Mouse (Mus musculus): ENCODE measurements around the gene Sox6.

The Sox6 gene

GRCm38 (mm10) chr7:115984076-115984475, 54.5 kb downstream of the Sox6 start:
- no peak for DNase-seq

DNA sequence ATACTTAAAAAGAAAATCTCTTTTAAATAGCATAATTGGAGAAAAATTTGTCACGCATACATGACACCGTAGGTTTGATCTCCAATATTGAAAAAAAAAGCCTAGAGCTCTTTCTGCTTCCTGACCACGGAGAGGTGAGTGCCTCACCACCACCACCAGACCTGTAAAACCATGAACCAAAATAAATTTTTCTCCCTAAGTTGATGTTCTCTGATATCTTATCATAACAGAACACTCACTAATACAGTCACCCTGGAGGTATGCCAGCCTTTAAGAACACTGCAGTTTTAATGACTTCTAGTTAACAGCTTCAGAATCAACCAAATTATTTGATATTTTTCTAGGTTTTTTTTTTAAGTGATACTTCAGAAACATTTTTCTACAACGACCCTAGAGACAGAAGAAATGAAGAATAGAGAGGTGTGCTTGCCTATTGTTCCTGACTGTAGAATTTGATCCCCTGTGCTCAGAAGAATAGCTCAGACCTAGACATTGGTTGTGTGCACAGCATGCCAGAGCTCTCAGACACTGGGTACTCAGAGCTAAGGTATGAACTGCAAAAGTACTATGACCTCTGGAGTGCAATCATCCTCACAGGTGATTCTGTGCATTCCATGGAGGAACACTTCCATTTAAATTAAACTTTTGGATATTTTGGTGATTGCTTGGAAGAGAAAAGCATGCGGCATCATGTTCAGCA, 58.6 kb downstream of the Sox6 start:
- DNase-seq, result no peak

GRCm38 (mm10) chr7:115974518-115974917, 64.1 kb downstream of the Sox6 start:
- DNase-seq, result no peak

GRCm38 (mm10) chr7:115967186-115967585, 71.4 kb downstream of the Sox6 start:
- no peak for DNase-seq

GRCm38 (mm10) chr7:115966181-115966580, 72.4 kb downstream of the Sox6 start:
- peak in 1 of 2 experiments; percentile 3 for DNase-seq

DNA sequence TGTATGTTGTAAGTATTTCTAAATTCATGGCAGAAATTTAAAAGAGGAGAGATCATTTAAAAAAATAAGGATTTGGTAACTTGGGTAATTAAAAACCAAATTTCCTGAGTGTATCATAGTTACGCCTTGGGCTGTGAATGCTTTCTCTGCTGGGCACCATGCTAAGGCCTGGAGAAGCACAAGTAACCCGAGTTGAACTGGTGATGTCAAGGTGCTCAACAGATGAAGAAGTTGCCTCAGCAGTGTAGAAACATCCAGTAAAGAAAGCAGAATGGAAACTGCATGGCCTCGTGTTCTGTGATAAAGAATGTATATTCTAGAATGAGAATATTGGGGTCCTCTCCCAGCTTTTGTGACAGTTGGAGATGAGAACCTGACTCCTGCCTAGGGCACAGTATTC, 85.5 kb downstream of the Sox6 start:
- DNase-seq, result no peak

- DNase-seq, result no peak
These were observed 86.4 kb downstream of the Sox6 start for GRCm38 (mm10) chr7:115952235-115952634.

DNA sequence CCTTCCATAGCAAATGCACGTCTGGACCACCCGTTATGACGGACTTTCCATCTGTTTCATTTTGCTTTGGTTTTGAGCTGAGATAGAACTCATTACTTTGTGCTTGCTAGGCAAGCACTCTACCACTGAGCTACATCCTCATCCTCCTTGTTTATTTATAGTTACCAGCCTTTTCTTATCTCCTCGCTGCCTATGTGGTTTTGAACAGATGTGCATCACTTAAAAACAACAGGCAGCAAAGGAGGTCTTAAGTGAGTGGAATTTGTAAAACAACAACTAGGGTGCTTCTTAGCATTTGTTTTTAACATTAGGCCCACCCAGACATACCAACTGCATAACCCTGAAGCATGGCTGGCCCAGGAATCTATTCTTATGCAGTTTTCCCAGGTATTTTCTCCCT, 86.9 kb downstream of the Sox6 start:
- no peak for DNase-seq

DNA sequence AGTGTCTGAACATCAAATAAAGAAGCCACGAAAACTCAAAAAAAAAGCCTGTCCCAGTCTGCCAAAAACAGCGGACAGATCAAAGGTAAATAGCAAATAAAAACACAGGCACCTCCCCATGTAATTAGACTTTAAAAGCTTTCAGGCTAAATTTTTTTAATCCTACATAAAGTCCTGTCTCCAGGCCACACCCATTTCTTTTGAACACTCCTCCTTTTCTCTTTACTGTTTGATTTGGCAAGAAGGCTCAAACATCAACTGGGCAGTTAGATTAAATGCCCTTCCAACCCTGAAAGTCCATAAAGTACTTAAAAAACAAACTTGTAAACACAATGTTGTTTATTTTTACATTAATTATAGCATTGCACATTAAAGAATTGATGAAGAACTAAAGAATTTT, 90.7 kb downstream of the Sox6 start:
- DNase-seq, result no peak

GRCm38 (mm10) chr7:115946559-115946958, 92.0 kb downstream of the Sox6 start:
- peak; percentile 32 to 44 for DNase-seq

GRCm38 (mm10) chr7:115945516-115945915, 93.1 kb downstream of the Sox6 start:
- no peak for DNase-seq

GRCm38 (mm10) chr7:115944250-115944649, 94.3 kb downstream of the Sox6 start:
- DNase-seq, result no peak

- no peak for DNase-seq
These were observed 96.8 kb downstream of the Sox6 start for GRCm38 (mm10) chr7:115941766-115942165.

DNA sequence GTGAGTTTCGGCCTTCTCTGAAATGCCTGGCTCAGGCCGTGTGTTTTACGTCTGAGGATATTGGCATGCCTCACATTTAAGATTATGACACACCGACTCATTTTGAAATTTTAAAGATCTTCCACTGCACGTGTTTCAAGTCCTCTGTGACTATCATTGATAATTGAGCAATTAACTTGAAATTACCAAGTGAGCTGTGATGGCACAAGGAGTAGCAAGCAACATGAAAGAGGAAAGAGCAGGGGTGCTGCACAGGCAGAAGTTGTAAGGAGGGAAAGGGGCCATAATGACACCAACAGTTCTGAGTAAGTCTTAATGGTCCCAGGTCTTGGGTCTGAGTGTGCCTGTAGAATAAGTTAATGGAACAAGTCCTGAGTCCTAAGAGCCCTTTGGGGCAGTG, 99.3 kb downstream of the Sox6 start:
- no peak for DNase-seq

- no peak for DNase-seq
These were observed 101.7 kb downstream of the Sox6 start for GRCm38 (mm10) chr7:115936908-115937307.

DNA sequence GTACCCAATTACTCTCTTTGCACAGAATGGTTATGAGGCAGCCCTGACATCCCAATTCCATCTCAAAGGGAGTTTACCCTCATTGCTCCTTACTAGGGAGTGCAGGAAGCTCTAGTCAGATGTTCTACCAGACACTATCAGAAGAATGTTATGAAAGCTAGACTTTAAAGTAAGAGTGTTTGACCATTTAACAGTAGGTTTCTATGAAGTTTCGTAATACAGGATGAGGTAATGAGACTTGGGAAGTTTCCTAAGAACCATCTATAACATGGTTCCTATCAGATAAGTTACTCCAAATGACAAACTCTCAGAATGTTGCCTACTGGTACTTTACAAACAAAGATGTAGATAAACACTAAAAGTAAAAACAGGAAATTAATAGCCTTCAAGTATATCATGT, 123.3 kb downstream of the Sox6 start:
- no peak for DNase-seq

GRCm38 (mm10) chr7:115910313-115910712, 128.3 kb downstream of the Sox6 start:
- DNase-seq, result no peak

GRCm38 (mm10) chr7:115904798-115905207, 133.8 kb downstream of the Sox6 start:
- DNase-seq, result no peak

DNA sequence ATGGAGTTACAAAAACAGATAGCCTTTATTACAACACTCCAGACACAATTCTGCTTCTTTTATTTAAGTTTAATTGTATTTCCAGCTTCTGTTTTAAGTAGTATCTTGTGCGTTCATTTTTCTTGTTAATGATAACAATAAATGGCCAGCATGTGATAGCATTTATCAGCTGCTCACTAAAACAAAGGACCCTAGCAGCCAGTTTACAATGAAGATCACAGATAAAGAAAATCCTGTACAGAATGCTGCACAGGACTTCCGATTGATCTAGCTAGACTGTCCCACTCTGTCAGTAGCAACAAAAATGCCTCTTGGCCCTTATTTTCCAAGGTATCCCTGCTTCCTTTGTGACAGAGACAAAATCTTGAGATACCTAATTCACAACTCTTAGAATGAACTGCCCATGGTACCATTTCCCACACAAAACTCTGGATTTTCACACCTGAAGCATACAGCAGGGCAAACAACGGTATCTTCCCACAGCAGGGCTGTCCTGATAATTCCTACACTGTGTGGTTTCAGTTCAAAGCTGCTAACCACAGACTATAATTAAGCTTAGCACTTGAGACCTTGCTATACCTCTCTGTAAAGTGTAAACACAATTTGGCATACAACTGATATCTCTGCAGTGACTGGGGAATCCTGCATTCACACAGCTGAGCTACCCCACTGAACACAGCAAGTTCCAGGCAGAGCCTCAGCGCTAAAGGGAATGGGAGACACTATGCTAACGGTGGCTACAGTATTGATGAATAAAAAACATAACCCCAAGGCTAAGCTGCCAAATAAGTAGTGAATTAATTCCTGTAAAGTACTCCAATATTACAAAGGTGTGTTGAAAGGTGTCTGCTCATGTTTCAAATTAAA, 134.4 kb downstream of the Sox6 start:
- no peak for DNase-seq

- DNase-seq, result no peak
These were observed 135.2 kb downstream of the Sox6 start for GRCm38 (mm10) chr7:115903368-115903767.

- DNase-seq, result no peak
These were observed 142.8 kb downstream of the Sox6 start for GRCm38 (mm10) chr7:115895831-115896230.

- no peak for DNase-seq
These were observed 143.4 kb downstream of the Sox6 start for GRCm38 (mm10) chr7:115895028-115895671.

DNA sequence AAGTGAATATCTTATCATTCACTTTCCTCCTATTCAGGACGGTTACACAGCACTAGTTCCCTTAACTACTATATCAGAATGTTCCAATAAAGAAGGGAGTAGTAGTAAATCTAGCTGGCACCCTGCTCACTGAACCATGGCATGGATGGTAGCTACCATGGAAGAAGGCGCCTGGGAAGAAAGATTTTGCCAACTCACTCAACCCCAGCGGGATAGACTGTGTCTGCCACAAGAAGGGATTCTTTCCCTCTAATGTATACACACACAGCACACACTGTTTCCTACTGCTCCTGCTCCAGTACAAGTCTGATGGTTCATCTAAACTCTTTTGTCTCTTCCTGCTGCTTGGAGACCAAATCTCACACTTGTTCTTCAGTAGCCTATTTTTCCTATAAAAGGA, 147.1 kb downstream of the Sox6 start:
- DNase-seq, result no peak

- DNase-seq, result no peak
These were observed 148.7 kb downstream of the Sox6 start for GRCm38 (mm10) chr7:115889926-115890325.

All from cerebellum, adult 18-20 months (tissue).